Mouse (Mus musculus): ENCODE data around the gene Slc39a11. TPM values are rescaled to one million over a fixed set of nuclear protein-coding genes. Genes with fewer than 3 reads are reported as not detected.
A peak's percentile ranks its signal among the peaks of the same experiment; 100 is the strongest.

The Slc39a11 gene
- polyA plus RNA-seq, 1 experiment from 2014 or later: 12.5 TPM

- H3K4me2 ChIP-seq (ENCODE audit: low read depth, low read length): no peak overlapping the region
- H3K36me3 ChIP-seq (replicated peaks; ENCODE audit: control insufficient read depth, insufficient read depth, low read depth, low read length): no peaks in the 10 kb centered on the region
- H3K4me1 ChIP-seq (ENCODE audit: control insufficient read depth, insufficient read depth, low read length): no peaks in the 10 kb centered on the region
- no peak for ATAC-seq (replicated peaks; ENCODE audit: insufficient number of reproducible peaks, low FRiP score, low TSS enrichment, low read depth)
- no peak for DNase-seq (ENCODE audit: low spot score)
- no peak overlapping the region for H3K9ac ChIP-seq (replicated peaks; ENCODE audit: low read length)
- H3K9me3 ChIP-seq (replicated peaks; ENCODE audit: control insufficient read depth, low read length): no peaks in the 10 kb centered on the region
- WGBS: 77% methylated on average over 9 of the region's 9 CpGs
- no peaks in the 10 kb centered on the region for H3K27me3 ChIP-seq (ENCODE audit: control insufficient read depth, insufficient read depth, low read length)
- no peak overlapping the region for H3K27ac ChIP-seq (replicated peaks; ENCODE audit: low read depth, low read length)
- H3K4me3 ChIP-seq (ENCODE audit: low read depth, low read length): no peak overlapping the region
Observed at GRCm38 (mm10) chr11:113346895-113347514, 302.9 kb downstream of the Slc39a11 start.

- no peak for DNase-seq (ENCODE audit: low spot score)
- no peaks in the 10 kb centered on the region for H3K27me3 ChIP-seq (ENCODE audit: control insufficient read depth, insufficient read depth, low read length)
- ATAC-seq (replicated peaks; ENCODE audit: insufficient number of reproducible peaks, low FRiP score, low TSS enrichment, low read depth): no peak
- no peak overlapping the region for H3K4me2 ChIP-seq (ENCODE audit: low read depth, low read length)
- H3K4me1 ChIP-seq (ENCODE audit: control insufficient read depth, insufficient read depth, low read length): no peaks in the 10 kb centered on the region
- no peaks in the 10 kb centered on the region for H3K9me3 ChIP-seq (replicated peaks; ENCODE audit: control insufficient read depth, low read length)
- H3K4me3 ChIP-seq (ENCODE audit: low read depth, low read length): no peak overlapping the region
- no peaks in the 10 kb centered on the region for H3K36me3 ChIP-seq (replicated peaks; ENCODE audit: control insufficient read depth, insufficient read depth, low read depth, low read length)
- H3K27ac ChIP-seq (replicated peaks; ENCODE audit: low read depth, low read length): no peak overlapping the region
- WGBS: 75% methylated on average over 8 of the region's 8 CpGs
- H3K9ac ChIP-seq (replicated peaks; ENCODE audit: low read length): no peak overlapping the region
Observed at GRCm38 (mm10) chr11:113339770-113340169, 310.1 kb downstream of the Slc39a11 start.

DNA sequence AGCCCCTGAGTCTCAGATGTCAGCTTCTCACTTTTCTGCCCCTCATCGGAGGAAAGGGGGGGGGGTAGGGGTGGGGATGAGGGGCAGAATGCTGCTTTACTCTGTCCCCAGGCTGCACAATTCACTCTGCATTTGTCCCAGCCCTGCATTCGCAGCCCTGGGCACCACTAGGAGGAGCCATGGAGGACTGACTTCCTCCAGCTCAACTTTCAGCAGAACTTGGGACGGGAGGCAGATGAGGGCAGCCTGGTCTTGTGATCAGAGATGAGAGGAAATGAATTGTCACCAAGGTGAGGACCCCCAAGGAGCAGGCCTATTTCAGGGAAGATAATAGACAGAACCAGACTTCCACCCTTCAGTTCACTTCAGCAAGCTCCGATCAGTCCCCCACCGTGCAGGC lies 311.3 kb downstream of the Slc39a11 start:
- DNase-seq (ENCODE audit: low spot score): no peak
- H3K4me3 ChIP-seq (ENCODE audit: low read depth, low read length): no peak overlapping the region
- no peaks in the 10 kb centered on the region for H3K27me3 ChIP-seq (ENCODE audit: control insufficient read depth, insufficient read depth, low read length)
- WGBS: 42% methylated on average over 5 of the region's 5 CpGs
- no peak for ATAC-seq (replicated peaks; ENCODE audit: insufficient number of reproducible peaks, low FRiP score, low TSS enrichment, low read depth)
- no peak overlapping the region for H3K4me2 ChIP-seq (ENCODE audit: low read depth, low read length)
- no peak overlapping the region for H3K27ac ChIP-seq (replicated peaks; ENCODE audit: low read depth, low read length)
- no peaks in the 10 kb centered on the region for H3K9me3 ChIP-seq (replicated peaks; ENCODE audit: control insufficient read depth, low read length)
- no peak overlapping the region for H3K9ac ChIP-seq (replicated peaks; ENCODE audit: low read length)
- no peaks in the 10 kb centered on the region for H3K36me3 ChIP-seq (replicated peaks; ENCODE audit: control insufficient read depth, insufficient read depth, low read depth, low read length)
- H3K4me1 ChIP-seq (ENCODE audit: control insufficient read depth, insufficient read depth, low read length): no peaks in the 10 kb centered on the region; the same call in 1 of the 2 replicates

- no peak overlapping the region for H3K27ac ChIP-seq (replicated peaks; ENCODE audit: low read depth, low read length)
- no peak overlapping the region for H3K9ac ChIP-seq (replicated peaks; ENCODE audit: low read length)
- no peaks in the 10 kb centered on the region for H3K9me3 ChIP-seq (replicated peaks; ENCODE audit: control insufficient read depth, low read length)
- ATAC-seq (replicated peaks; ENCODE audit: insufficient number of reproducible peaks, low FRiP score, low TSS enrichment, low read depth) (no peak), DNase-seq (ENCODE audit: low spot score) (no peak)
- H3K27me3 ChIP-seq (ENCODE audit: control insufficient read depth, insufficient read depth, low read length): no peaks in the 10 kb centered on the region
- no peak overlapping the region for H3K4me2 ChIP-seq (ENCODE audit: low read depth, low read length)
- H3K4me3 ChIP-seq (ENCODE audit: low read depth, low read length): no peak overlapping the region
- H3K36me3 ChIP-seq (replicated peaks; ENCODE audit: control insufficient read depth, insufficient read depth, low read depth, low read length): no peaks in the 10 kb centered on the region
- H3K4me1 ChIP-seq (ENCODE audit: control insufficient read depth, insufficient read depth, low read length): no peaks in the 10 kb centered on the region; the same call in 1 of the 2 replicates
- WGBS: 90% methylated on average over 5 of the region's 5 CpGs
Observed at GRCm38 (mm10) chr11:113335706-113336105, 314.2 kb downstream of the Slc39a11 start.

DNA sequence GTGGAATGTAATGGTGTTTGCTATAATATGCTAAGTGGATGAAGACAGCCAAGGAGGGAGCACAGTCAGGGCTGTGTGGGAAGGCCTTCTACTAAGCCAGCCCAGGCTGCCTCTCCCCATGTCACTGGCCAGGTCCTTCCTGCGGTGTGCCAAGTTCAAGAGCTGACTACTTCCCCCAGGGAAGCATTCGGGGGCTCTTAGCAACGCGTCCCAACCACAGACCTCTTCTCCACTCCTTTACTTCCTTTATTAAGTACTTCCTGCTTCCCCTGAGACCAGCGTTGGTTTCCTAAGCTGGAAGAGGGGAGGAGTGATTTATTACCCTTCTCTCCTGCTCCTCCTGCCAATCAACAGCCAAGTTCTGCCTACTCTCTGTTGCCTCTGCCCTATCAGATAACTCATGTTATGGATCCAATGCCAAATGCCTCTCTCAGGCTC lies 315.4 kb downstream of the Slc39a11 start:
- H3K4me1 ChIP-seq (ENCODE audit: control insufficient read depth, insufficient read depth, low read length): no peaks in the 10 kb centered on the region; the same call in 1 of the 2 replicates
- no peak overlapping the region for H3K27ac ChIP-seq (replicated peaks; ENCODE audit: low read depth, low read length)
- no peak overlapping the region for H3K4me3 ChIP-seq (ENCODE audit: low read depth, low read length)
- H3K36me3 ChIP-seq (replicated peaks; ENCODE audit: control insufficient read depth, insufficient read depth, low read depth, low read length): no peaks in the 10 kb centered on the region
- ATAC-seq (replicated peaks; ENCODE audit: insufficient number of reproducible peaks, low FRiP score, low TSS enrichment, low read depth): no peak
- H3K27me3 ChIP-seq (ENCODE audit: control insufficient read depth, insufficient read depth, low read length): no peaks in the 10 kb centered on the region
- H3K9me3 ChIP-seq (replicated peaks; ENCODE audit: control insufficient read depth, low read length): no peaks in the 10 kb centered on the region
- H3K9ac ChIP-seq (replicated peaks; ENCODE audit: low read length): no peak overlapping the region
- 58% methylated on average over 5 of the region's 5 CpGs for WGBS
- H3K4me2 ChIP-seq (ENCODE audit: low read depth, low read length): no peak overlapping the region
- no peak for DNase-seq (ENCODE audit: low spot score)

DNA sequence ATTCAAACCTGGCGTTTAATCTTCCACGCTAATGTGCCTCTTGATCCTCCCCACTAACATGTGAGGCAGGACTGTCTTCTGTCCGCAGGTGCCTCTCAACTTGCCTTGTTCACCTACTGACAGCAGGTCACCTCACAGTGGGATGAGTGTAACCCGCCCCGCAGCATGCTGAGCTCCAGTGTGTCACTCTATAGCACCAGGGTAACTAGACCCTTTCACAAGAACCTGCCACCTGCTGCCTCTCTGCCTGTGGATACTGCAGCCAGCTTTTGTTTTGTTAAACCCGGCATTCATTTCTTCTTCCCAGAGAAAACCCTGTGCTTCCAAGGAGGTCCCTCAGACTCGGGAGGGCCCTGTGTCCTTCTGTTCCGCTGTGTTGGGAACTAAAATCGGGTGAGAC lies 316.3 kb downstream of the Slc39a11 start:
- no peak overlapping the region for H3K9ac ChIP-seq (replicated peaks; ENCODE audit: low read length)

GRCm38 (mm10) chr11:113330061-113330591 lies 319.8 kb downstream of the Slc39a11 start:
- no peak overlapping the region for H3K4me2 ChIP-seq (ENCODE audit: low read depth, low read length)
- no peak overlapping the region for H3K9ac ChIP-seq (replicated peaks; ENCODE audit: low read length)
- WGBS: 82% methylated on average over 13 of the region's 13 CpGs
- H3K27ac ChIP-seq (replicated peaks; ENCODE audit: low read depth, low read length): no peak overlapping the region
- no peaks in the 10 kb centered on the region for H3K27me3 ChIP-seq (ENCODE audit: control insufficient read depth, insufficient read depth, low read length)
- DNase-seq (ENCODE audit: low spot score): no peak
- H3K36me3 ChIP-seq (replicated peaks; ENCODE audit: control insufficient read depth, insufficient read depth, low read depth, low read length): no peaks in the 10 kb centered on the region
- no peak overlapping the region for H3K4me3 ChIP-seq (ENCODE audit: low read depth, low read length)
- H3K9me3 ChIP-seq (replicated peaks; ENCODE audit: control insufficient read depth, low read length): no peaks in the 10 kb centered on the region
- no peak for ATAC-seq (replicated peaks; ENCODE audit: insufficient number of reproducible peaks, low FRiP score, low TSS enrichment, low read depth)
- H3K4me1 ChIP-seq (ENCODE audit: control insufficient read depth, insufficient read depth, low read length): no peaks in the 10 kb centered on the region; the same call in 1 of the 2 replicates

More for the DNA sequence above, 316.3 kb downstream of the Slc39a11 start:
- no peaks in the 10 kb centered on the region for H3K36me3 ChIP-seq (replicated peaks; ENCODE audit: control insufficient read depth, insufficient read depth, low read depth, low read length)
- no peak overlapping the region for H3K27ac ChIP-seq (replicated peaks; ENCODE audit: low read depth, low read length)
- no peaks in the 10 kb centered on the region for H3K27me3 ChIP-seq (ENCODE audit: control insufficient read depth, insufficient read depth, low read length)
- 39% methylated on average over 9 of the region's 9 CpGs for WGBS
- DNase-seq (ENCODE audit: low spot score) (no peak), ATAC-seq (replicated peaks; ENCODE audit: insufficient number of reproducible peaks, low FRiP score, low TSS enrichment, low read depth) (no peak)
- no peak overlapping the region for H3K4me2 ChIP-seq (ENCODE audit: low read depth, low read length)
- no peak overlapping the region for H3K4me3 ChIP-seq (ENCODE audit: low read depth, low read length)
- no peaks in the 10 kb centered on the region; the same call in 1 of the 2 replicates for H3K4me1 ChIP-seq (ENCODE audit: control insufficient read depth, insufficient read depth, low read length)
- no peaks in the 10 kb centered on the region for H3K9me3 ChIP-seq (replicated peaks; ENCODE audit: control insufficient read depth, low read length)

- Histone ChIP-seq H3K9ac (replicated peaks; ENCODE audit: low read length) (no peak overlapping the region), H3K4me2 (ENCODE audit: low read depth, low read length) (no peak overlapping the region), H3K9me3 (replicated peaks; ENCODE audit: control insufficient read depth, low read length) (no peaks in the 10 kb centered on the region), H3K36me3 (replicated peaks; ENCODE audit: control insufficient read depth, insufficient read depth, low read depth, low read length) (no peaks in the 10 kb centered on the region), H3K27me3 (ENCODE audit: control insufficient read depth, insufficient read depth, low read length) (no peaks in the 10 kb centered on the region), H3K27ac (replicated peaks; ENCODE audit: low read depth, low read length) (no peak overlapping the region), H3K4me1 (ENCODE audit: control insufficient read depth, insufficient read depth, low read length) (no peaks in the 10 kb centered on the region), H3K4me3 (ENCODE audit: low read depth, low read length) (no peak overlapping the region)
- no peak for DNase-seq (ENCODE audit: low spot score)
- ATAC-seq (replicated peaks; ENCODE audit: insufficient number of reproducible peaks, low FRiP score, low TSS enrichment, low read depth): peak; percentile 26; the same call in 1 of the 2 replicates
- WGBS: 66% methylated on average over 3 of the region's 3 CpGs
Observed at GRCm38 (mm10) chr11:113327499-113328062, 322.3 kb downstream of the Slc39a11 start.

Measured in embryonic facial prominence, embryonic 11.5 days (tissue).